Mouse (Mus musculus): ENCODE measurements around the gene Dnaic1.

- TF ChIP-seq CTCF (IDR thresholded peaks at IDR 0.05; ENCODE audit: borderline replicate concordance, control insufficient read depth, extremely low read depth, insufficient read depth, low read length, poor library complexity), result no peak
- no peak for TF ChIP-seq POLR2A (IDR thresholded peaks at IDR 0.05; ENCODE audit: control insufficient read depth, extremely low read depth, insufficient read depth, low read length, poor library complexity)
These were observed 93.1 kb downstream of the Dnaic1 start for GRCm38 (mm10) chr4:41662723-41663122.

Measured in thymus, adult 2 months (tissue).